Mouse (Mus musculus): ENCODE measurements around the gene Pabpc6. TPM values are rescaled to one million over a fixed set of nuclear protein-coding genes. Genes with fewer than 3 reads are reported as not detected.

Gene Pabpc6
- polyA plus RNA-seq, 1 experiment from 2014 or later, result not detected

GRCm38 (mm10) chr17:9632140-9632539 lies 37.4 kb downstream of the Pabpc6 start:
- H3K27me3 ChIP-seq (ENCODE audit: control insufficient read depth, insufficient read depth, low read length), result no peaks in the 10 kb centered on the region
- 0 out of 2 replicates have a peak overlapping the region, but pooled peaks have one; percentile 20 for H3K27ac ChIP-seq (replicated peaks; ENCODE audit: low read depth, low read length)
- 70% methylated on average over 5 of the region's 5 CpGs for WGBS
- ATAC-seq (ENCODE audit: low FRiP score, low TSS enrichment) (no peak), DNase-seq (peak; percentile 48)
- no peaks in the 10 kb centered on the region for H3K36me3 ChIP-seq (ENCODE audit: control insufficient read depth, insufficient read depth, low read length)
- H3K9me3 ChIP-seq (ENCODE audit: control insufficient read depth, low read length), result no peaks in the 10 kb centered on the region
- no peak overlapping the region for H3K4me2 ChIP-seq (ENCODE audit: low read length)
- H3K9ac ChIP-seq (replicated peaks; ENCODE audit: low read length), result no peak overlapping the region
- peaks cover 6% of the 10 kb centered on the region; the same call in 1 of the 2 replicates for H3K4me1 ChIP-seq (ENCODE audit: control insufficient read depth, insufficient read depth, low read length)
- no peak overlapping the region for H3K4me3 ChIP-seq (replicated peaks; ENCODE audit: low read depth, low read length)

GRCm38 (mm10) chr17:9631081-9631480 lies 38.4 kb downstream of the Pabpc6 start:
- H3K36me3 ChIP-seq (ENCODE audit: control insufficient read depth, insufficient read depth, low read length), result no peaks in the 10 kb centered on the region
- H3K4me1 ChIP-seq (ENCODE audit: control insufficient read depth, insufficient read depth, low read length), result peaks cover 6% of the 10 kb centered on the region; the same call in 1 of the 2 replicates
- no peak overlapping the region for H3K9ac ChIP-seq (replicated peaks; ENCODE audit: low read length)
- no peaks in the 10 kb centered on the region for H3K27me3 ChIP-seq (ENCODE audit: control insufficient read depth, insufficient read depth, low read length)
- H3K9me3 ChIP-seq (ENCODE audit: control insufficient read depth, low read length), result no peaks in the 10 kb centered on the region
- H3K4me2 ChIP-seq (ENCODE audit: low read length), result no peak overlapping the region
- peak; percentile 52 for DNase-seq
- no peak overlapping the region for H3K4me3 ChIP-seq (replicated peaks; ENCODE audit: low read depth, low read length)
- WGBS, result 36% methylated on average over 1 of the region's 1 CpGs
- ATAC-seq (ENCODE audit: low FRiP score, low TSS enrichment), result no peak
- no peak overlapping the region for H3K27ac ChIP-seq (replicated peaks; ENCODE audit: low read depth, low read length)

GRCm38 (mm10) chr17:9627011-9627410 lies 42.5 kb downstream of the Pabpc6 start:
- ATAC-seq (ENCODE audit: low FRiP score, low TSS enrichment) (no peak), DNase-seq (no peak)
- H3K36me3 ChIP-seq (ENCODE audit: control insufficient read depth, insufficient read depth, low read length), result no peaks in the 10 kb centered on the region
- H3K27me3 ChIP-seq (ENCODE audit: control insufficient read depth, insufficient read depth, low read length), result no peaks in the 10 kb centered on the region
- H3K9me3 ChIP-seq (ENCODE audit: control insufficient read depth, low read length), result no peaks in the 10 kb centered on the region
- no peak overlapping the region for H3K9ac ChIP-seq (replicated peaks; ENCODE audit: low read length)
- no peak overlapping the region for H3K4me3 ChIP-seq (replicated peaks; ENCODE audit: low read depth, low read length)
- H3K27ac ChIP-seq (replicated peaks; ENCODE audit: low read depth, low read length), result no peak overlapping the region
- H3K4me2 ChIP-seq (ENCODE audit: low read length), result no peak overlapping the region
- peaks cover 4% of the 10 kb centered on the region; the same call in 1 of the 2 replicates for H3K4me1 ChIP-seq (ENCODE audit: control insufficient read depth, insufficient read depth, low read length)

Other genes starting within 250 kb of the Pabpc6 start
- gene Gm17728, start 247.7 kb downstream of the Pabpc6 start, polyA plus RNA-seq (2014; fragmentation: Nextera tagmentation; extraction: Ambion mirVana), result not detected in 2 replicates